Mouse (Mus musculus) gastrocnemius, postnatal 10 days (tissue): ENCODE measurements around the gene Dohh. TPM values are rescaled to one million over a fixed set of nuclear protein-coding genes. Genes with fewer than 3 reads are reported as not detected.

Experiments used
- DNase-seq: peaks from one replicate; pipeline ENCODE4 v3.0.0; 2021; ENCODE audit warnings: mixed read lengths
- total RNA-seq, 2 experiments: library from RNA; stranded (reverse); gene quantifications; 2 replicates each; pipeline ENCODE4 v1.2.3; 2021

Gene Dohh
- total RNA-seq, 2 experiments from 2014 or later: 40.3 to 46.7 TPM

DNA sequence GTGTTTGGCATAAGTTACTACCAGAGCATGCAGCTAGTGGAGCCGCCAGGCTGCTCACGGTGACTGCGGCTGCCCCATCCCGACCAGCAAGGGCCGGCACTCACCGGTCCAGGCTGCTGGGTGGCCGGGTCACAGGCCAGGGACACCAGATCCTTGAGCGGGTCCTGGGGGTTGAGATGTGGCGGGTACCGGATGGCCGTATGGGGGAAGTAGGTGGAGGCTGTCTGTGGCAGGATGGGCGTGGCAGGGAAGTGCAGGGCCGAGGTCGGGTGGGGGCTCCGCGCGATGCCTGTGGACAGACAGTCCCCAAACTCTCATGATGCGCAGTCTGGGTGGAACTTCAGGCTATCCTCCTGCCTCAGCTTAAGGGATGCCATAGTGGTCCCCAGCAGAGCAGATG, 20.5 kb downstream of the Dohh start:
- no peak for DNase-seq

DNA sequence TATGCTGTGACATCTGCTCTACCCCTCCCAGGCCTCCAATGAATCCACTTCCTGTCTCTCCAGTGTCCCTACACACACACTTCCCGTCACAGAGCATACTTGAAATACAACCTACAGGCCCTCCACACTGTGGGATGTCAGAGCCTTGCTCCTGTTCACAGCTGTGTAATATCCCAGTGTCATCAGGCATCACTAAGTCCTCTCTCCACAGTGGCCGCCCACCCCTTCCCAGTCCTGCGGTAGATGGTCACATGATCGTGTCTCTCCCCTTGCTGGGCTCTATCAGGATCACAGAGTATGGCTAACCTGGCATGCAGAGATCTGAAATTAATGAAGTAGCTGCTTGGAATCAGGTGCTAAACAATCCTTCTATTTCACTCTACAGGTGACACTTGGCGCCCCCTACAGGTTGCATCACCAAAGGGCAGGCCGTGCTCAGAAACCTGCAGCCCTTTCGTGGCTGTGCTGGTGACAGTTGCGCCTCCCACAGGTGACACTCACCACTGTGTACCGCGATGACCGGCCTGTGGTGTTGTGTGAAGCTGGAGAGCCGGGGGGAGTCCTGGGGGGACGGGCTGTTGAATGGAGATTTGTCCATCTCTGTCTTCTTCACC, 21.5 kb downstream of the Dohh start:
- DNase-seq: no peak

DNA sequence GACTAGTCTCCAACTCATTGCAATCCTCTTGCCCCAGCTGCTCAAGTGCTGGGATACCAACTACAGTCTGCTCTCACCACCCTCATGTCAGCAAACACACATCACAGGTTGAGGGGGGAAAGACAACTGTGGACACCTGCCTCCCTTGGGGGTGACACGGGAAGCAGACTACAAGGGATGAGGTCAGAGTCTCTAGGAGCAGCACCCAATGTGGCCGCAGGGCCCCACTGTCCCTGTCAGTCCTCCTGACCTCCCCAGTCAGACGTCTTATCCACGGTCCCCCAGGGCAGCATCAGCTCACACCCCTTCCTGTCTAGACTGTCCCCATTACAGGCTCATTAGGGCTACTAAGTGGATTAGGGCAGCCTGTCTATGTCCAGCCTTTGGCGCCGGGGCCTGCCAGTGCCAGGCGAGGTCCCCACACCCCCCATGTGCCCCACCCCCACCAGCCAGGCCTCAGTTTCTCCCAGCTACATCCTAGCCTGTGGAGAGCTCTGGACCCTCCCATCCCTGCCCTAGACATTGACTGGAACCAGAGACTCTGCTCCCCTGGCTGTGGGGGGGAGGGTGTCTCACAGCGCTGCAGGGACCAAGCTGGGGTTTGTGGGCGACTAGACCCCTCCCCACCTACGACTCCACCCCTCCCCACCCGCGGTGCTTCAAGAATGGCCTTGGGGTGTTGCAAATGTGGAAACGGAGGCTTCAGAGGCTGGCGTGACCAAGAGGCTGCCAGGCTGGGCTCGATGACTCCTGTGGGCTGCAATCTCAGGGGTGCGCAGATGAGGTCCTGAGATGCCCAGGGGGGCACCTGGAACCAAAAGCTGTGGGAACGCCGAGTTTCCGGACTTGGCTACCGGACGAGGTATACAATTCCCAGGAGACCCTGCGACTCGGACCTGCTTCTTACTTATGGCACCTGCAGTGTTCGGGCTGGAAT, 22.5 kb downstream of the Dohh start:
- no peak for DNase-seq

DNA sequence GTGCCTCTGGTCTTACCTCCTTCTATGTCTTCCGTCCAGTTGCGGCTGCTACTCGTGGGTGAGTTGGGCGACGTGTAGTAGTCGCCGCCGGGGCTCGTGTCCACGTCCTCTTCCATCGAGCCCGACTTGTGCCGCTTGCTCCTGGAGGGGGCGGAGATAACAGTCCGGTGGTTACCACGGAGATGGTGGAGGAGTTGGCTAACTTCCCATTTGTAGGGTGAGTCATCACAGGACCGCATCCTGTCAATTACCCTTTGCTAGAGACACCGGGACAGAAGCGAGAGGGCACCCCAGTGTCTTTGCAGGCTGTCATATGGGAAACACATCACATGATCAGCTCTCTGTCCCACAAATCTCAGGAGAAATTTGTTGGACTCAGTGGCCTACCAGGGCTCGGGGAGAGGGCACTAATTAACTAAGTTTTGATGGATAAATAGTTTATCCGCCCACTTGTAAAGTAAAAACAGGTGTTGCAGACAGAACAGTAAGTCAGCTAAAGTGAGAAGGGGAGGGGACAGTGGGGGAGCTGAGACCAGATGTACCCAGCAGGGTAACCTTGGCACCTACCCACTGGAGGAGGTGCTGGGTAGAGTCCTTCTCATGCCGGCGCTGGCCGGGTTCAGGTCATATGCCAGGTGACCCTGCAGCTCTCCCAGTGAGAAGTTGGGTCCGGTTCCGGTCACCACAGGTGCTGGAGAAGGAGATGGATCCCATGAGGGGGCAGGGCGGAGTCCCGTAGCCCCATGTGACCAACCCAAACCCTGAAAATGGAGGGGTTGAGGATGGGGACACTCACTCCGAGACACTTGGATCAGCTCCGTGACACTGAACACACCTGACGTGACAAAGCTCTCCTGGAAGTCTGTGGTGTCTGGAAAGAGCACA, 23.6 kb downstream of the Dohh start:
- no peak for DNase-seq

DNA sequence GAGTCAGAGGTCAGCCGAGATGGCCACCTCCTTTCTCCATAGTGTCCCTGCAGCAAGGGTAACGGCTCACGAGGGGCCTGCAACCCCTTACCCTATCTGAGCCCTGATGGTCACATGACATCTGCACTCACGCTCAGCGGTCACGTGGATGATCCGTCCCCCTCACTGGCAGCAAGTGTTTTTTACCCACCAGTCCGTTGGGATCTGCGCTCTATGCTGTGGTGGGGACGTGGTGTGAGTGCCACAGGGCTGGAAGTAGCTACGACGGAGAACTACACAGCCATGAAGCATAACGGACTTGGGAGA, 24.1 kb downstream of the Dohh start:
- no peak for DNase-seq

DNA sequence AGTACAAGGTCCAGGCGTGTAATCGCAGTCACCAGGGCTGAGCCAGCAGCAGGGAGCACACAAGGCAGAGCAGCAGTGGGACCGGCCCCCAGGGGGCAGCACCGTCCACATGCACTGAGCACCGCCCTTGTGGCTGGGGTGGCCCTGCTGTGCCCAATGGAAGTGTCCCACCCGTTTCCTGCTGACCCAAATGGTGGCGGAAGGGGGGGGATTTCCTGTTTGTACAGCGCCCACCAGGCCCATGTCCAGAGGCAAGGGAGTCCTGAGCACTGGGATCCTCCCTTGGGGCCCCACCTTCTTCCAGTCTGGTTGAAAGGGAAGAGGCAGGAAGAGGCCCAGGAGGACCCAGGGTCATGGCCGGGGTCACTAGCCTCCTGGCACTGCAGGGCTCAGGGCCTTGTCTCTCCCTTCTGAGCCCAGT, 24.7 kb downstream of the Dohh start:
- peak; percentile 88 for DNase-seq

DNA sequence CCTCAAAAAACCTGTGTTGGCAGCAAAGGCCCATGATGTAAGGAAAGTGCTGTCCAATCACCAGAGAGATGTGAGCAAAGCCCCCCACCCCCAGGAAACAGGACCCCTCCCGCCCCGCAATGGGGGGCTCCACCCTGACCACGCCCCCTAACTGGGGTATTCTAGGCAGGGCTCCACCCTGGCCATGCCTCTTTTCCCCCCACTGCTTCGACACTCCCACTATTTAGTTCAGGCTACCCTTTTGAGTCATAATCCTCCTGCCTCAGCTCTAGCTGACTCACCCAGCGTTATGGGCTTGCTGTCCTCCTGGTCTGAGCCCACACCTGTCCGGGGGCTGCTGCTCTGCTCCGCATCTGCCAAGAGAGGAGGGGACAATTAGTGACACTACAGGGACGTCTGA, 25.1 kb downstream of the Dohh start:
- DNase-seq: no peak

DNA sequence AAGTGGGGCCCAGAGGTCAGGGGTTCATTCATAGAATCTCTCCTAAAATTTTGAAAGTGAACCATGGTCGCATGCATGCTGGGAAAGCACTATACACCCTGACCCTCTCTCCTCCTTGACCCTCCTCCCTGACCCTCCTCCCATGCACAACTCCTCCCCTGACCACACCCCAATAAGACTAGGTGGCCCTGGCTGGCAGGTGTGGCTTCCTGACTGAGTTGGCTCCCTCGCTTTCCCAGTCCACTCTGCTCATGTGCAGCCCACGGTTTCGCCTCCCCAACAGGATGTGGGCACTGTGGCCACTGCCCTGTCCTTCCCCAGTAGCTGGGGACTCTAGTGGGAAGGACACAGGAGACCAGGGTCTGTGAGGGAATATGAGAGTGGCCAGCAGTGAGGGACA, 26.1 kb downstream of the Dohh start:
- DNase-seq: no peak

DNA sequence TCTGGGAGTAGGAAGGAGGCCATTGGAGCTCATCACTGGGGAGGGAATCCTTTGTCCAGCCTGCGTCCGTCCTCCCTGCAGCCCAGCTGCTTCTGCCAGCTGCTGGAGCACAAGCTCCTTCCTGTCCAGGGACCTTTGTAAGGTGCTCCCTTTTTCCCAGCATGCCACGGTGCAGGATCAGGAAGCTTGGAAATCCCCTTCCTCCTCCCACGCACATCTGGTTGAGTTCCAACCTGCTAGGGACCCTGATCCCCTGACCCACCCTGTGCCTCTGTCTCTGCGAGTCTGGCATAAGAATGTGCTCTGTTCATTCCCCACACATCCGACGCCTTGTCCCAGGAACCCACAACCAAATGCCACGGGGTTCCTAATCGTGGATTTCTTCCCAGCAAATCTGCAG, 26.8 kb downstream of the Dohh start:
- peak; percentile 34 for DNase-seq

DNA sequence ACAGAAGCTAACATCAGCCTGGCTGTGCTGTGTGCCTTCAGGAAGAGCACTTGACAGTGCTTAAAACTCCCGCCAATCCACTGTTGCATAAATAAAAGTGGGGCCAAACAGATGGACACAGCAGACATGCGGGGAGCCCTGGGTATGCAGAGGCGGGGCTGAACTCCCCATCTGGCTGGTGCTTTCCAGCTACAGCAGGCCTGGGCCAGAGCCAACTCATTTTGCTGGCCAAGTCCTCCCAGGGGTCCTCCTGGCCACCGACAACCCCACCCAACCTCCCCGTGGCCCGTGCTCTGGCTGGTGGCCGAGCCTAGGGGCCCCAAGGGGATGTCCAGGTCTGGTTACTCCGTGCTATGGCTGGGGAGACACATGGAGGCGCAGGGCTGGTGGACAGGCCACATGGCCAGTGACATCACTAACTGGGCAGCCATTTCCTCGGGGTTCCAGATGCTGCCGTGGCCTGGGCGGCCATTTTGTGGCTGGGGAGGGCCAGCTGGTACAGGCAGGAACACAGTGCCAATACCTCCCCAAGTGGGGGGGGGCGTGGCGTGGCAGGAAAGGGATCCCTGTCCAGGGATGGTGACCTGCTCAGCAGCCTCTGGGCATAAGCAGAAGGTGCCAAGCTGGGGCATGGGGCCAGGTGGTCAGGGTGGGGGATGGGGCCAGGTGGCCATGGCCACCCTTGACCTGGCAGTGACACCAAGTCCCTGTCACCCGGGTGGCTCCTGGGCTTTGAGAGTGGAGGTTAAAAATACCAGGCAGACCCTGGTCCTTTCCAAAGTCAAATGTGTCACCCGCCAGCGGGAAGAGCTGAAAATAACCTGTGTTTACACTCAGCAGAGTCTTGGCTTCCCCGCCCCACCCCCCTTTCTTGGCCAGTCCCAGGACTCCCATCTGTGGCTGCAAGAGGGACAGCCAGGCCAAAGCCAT, 27.5 kb downstream of the Dohh start:
- peak; percentile 94 for DNase-seq

DNA sequence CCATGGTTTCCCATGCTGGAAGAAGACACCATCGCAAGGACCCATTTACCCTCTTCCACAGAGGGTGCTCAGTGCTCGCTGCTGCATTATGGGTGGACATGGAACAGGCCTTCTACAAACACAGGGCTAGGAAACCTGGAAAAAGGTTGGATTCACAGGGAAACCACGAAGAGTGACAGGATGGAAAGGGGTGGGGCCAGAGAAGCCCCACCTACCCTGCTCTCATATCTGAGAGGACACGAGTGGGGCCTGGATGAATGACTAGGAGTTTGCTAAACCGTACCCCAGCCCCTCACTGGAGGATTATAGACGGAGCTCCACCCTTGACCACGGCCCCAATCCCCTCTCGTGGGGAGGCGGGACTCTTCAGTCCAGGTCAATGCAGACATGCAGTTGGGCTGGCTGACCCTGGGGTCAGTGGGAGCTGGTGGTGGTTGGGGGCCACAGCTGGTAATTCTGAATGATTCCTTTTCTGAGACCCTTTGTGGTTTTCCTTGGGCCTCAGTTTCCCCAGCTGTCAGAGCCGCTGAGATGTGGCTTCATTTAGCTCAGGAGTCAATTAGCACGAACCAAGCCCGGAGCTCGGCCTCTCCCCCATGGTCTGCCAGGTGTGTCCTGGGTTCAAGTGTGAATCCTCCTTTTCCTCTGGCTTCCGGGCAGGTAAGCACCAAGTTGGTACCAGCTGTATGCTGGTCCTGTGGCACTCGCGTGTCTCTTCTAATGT, 28.5 kb downstream of the Dohh start:
- peak; percentile 34 for DNase-seq

DNA sequence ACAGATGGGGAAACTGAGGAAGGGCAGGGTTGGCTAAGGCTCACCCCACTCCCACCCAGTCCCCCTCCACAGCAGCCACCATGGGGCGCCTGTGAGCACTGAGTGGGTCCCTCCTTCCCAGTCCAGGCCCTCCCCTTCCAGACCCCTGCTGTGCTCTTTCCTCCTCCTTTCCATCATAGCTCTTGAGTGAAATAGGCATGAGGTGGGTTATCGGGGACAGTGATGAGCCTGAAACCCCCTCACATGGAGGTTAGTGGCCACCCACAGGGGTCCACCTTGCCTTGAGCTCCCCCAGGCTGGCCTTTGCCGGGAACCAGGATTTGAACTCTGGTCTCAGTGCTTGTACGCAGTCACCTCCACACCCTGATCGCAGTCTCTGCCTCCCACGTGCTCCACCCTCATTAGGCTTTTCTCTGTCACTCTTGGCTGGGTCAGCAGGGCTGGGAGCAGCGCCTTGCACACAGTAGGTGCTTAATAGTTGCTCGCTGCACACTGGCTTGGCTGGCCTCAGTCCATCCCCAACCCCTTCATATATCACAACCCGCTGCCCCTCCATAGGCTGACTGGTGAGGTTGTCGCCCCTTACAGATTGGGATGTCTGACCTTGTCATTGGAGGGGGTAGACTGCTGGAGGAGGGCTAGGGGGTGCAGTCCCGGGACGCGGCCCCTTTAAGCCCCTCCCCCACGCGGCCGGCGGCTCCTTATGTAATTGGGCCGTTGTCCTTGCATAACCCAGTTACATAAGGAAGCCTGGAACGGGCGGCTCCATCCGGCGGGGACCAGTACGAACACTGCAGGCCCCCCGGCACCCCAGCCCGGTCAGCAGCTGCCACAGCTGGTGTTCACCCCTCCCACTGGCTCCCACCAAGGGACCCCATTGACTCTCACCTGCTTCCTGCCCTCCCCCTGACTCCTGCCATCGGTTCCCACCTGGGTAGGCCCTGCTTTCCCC, 29.4 kb downstream of the Dohh start:
- peak; percentile 93 for DNase-seq

DNA sequence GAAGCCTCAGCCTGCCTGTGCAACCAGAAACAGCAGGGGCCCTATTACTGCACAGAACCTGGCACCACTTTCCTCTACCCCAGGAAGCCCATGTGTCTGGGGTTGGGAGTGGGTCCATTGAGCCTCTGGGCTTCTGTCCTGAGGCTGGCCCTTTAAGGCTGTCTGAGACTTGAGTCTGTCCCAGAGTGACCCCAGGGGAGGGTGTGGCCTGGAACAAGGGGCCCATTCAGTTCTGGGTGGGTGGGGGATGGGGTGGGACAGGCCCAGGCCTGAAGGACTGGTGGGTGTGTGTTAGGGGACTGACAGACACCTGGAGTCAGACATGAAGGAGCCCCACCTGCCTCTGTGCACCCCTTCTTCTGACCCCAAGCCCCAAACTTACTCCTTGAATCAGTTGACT, 30.5 kb downstream of the Dohh start:
- DNase-seq: peak; percentile 57

DNA sequence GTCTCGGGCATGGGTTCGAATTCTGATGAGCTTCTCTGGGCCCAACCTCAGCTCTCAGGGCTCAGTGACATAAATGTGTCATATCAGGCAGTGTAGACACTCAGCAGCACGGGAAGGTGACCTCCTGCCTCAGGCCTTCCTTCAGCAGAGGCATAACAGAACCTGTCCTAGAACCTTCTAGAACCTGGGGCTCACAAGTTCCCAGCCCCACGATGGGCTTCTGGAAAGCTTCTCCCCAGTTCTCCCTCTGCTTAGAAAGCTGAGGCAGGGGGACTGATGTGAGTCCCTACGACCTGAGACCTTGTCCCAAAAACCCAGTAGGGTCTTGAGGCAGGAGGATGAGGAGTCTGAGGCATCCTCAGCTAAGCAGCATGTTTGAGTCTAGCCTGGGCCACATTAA, 30.9 kb downstream of the Dohh start:
- no peak for DNase-seq

DNA sequence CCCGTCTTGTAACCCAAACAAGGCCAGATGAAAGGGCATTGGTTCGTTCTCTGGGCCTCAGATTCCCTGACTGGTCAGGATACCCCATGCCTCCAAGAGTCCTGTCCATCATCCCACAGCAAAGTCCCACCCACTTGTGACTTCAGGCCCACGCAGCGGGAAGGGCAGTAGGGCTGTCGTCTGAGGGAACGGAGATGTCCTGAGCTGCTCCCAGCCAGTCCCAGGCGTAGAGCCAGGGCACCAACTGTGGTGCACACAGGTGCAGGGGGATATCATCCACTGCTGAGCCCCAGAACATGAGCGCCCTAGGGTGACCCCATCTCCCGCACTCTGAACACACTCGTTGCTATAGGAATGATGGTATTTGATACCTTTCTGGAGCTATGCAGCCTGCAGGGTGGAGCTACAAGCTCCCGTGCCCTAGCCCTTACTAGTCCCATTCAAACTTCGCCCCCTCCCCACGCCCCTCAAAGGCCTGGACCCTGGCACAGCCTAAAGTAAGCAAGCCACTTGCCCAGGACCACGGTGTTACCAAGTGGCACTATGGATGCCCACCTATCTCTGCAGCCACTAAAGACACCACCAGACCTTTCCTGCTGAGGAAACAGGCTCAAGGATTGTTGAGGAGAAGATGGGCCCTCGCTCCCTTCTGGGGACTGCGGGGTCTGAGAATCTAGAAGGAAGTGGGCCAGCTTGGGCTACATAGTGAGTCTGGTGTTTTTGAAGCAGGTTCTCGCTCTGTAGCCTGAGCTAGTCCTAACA, 31.5 kb downstream of the Dohh start:
- DNase-seq: peak; percentile 78

DNA sequence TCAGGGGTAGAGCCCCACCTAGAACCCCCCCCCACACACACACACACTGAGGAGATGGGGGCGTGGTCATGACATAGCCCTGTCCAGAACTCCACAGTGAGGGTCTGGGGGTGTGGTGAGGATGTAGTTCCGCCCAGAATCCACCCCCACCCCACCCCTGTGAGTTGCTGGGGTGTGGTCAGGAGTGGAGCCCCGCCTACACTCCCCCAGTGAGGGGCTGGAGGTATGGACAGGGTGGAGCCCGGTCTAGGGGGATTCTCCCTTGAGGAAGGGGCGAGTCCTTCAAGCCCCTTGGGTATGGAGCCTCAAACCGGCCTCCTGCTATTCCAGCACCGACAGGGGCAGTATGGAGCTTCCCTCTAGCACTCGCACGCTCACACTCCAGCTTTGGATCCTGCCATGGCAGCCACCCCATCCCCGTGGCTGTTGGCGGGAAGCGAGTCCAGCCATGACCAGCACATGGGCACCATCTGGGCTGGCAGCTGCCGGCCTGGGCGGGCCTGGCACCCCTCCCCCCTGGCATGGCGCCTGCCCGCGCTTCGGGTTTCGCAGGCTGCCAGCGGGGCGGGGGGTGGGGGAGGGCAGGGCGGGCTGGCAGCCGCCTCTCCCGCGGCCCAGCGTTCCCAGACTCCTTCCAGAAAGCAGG, 32.5 kb downstream of the Dohh start:
- peak; percentile 94 for DNase-seq

DNA sequence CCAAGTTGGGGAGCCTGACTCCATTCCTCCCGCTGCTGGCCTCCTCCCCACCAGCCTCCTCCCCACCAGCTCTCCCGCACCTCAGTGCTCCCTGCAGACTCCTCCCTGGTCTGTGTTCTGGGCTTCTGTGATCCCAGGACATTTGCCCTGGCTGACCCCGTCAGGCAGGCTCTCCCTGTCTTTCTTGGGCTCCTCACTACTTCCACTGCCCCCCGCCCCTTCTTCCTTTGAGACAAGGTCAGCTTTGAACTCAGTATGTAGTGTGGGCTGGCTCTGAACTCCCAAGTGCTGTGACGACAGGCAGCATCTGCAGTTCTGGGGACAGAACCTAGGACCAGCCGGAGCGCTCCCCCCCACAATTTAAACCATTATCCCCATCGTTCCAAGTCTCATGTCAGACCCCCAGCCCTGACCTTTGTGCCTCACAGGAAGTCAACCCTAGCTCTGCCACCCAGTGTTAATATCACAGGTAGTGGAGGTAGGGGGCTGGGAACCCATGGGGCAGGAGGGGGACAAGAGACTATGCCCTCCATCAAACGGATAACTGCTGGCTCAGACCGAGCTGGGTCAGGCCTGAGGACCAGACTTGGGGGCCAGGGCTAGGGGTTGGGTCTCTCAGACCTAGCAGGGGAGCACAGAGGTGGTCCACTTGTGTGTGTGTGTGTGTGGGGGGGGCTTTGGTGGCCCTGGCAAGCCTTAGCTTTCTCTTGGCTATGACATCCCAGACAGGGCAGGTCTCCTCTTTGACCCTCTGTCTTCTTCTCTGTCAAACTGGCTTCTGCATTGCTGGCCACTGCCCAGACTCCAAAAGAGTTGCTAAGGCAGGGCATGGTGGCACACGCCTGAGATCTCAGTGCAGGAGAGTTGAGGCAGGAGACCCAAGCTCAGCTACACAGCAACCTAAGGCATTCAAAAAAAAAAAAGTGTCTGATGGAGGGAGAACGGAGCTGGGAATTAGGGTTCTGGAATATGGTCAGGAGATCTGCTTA, 33.3 kb downstream of the Dohh start:
- peak; percentile 12 for DNase-seq
